23 mouse cellular contexts compared by ENCODE assay signal in genomic region chr15:15229926-15230325, GRCm38 (mm10).
DNase-seq lines count a peak whose midpoint lies in the region; ATAC-seq and TF ChIP-seq lines count a peak whose summit lies in the region.
"Had no signal": no experiment of that assay in that cellular context is flagged by ENCODE, and none has a peak within 500 bp of the region (broad histone marks: within the 10 kb centered on the region; RNA-seq: fewer than 3 reads in every experiment).

No protein-coding gene starts in this region.

- peak; percentile 53 for TF ChIP-seq CTCF in kidney, postnatal 0 days (IDR thresholded peaks at IDR 0.05; ENCODE audit: low read depth)
- TF ChIP-seq CTCF in MEL (IDR thresholded peaks at IDR 0.05 in 2 of 3, conservative IDR thresholded peaks at IDR 0.05 in 1 of 3; ENCODE audit: control insufficient read depth in 1 of 3, insufficient read depth in 1 of 3, low read depth in 2 of 3, low read length in 3 of 3, poor library complexity in 1 of 3, severe bottlenecking in 1 of 3): peak; percentile 31 to 84 (median 31); a peak in 5 of 6 replicates

- ATAC-seq in forebrain, embryonic 14.5 days: no peak
- ATAC-seq in forebrain, embryonic 16.5 days: no peak
- ATAC-seq in kidney, postnatal 0 days (replicated peaks; ENCODE audit: low FRiP score, low read depth): no peak
- ATAC-seq: activated CD4-positive, CD25-positive, alpha-beta regulatory T cell, adult 4 months; forebrain, embryonic 13.5 days had no signal

- peak; percentile 10 for DNase-seq in forebrain, embryonic 14.5 days (ENCODE audit: low spot score)
- peak; percentile 33 for DNase-seq in kidney, postnatal 0 days (ENCODE audit: low spot score)
- no peak for DNase-seq in kidney, postnatal 36 days
- DNase-seq in 3T3-L1 (ENCODE audit: low read depth, low spot score): peak; percentile 19
- DNase-seq in MEL (ENCODE audit: low read depth, low spot score): peak; percentile 66
- no peak for DNase-seq in cerebellum, postnatal 4 days (ENCODE audit: low spot score in 2 of 2)
- DNase-seq in spleen, postnatal 36 days (ENCODE audit: low spot score in 2 of 2): no peak
- DNase-seq: adrenal gland, postnatal 10 days; cerebellum, adult 18-20 months; cerebellum, postnatal 25 days; kidney, adult 8-10 months; kidney, postnatal 25 days; right cerebral cortex, postnatal 25 days had no signal

- H3K27me3 ChIP-seq in forebrain, embryonic 14.5 days (replicated peaks; ENCODE audit: control insufficient read depth, insufficient read depth, low read length): no peaks in the 10 kb centered on the region
- H3K27me3 ChIP-seq in forebrain, embryonic 16.5 days (replicated peaks; ENCODE audit: control insufficient read depth, insufficient read depth, low read length): no peaks in the 10 kb centered on the region
- no peaks in the 10 kb centered on the region for H3K27me3 ChIP-seq in kidney, postnatal 0 days (ENCODE audit: insufficient read depth, low read length)
- H3K27me3 ChIP-seq in MEL (ENCODE audit: control insufficient read depth in 1 of 2, insufficient read depth in 2 of 2, low read length in 2 of 2): no peaks in the 10 kb centered on the region
- H3K27me3 ChIP-seq: forebrain, embryonic 13.5 days; heart, embryonic 12.5 days; limb, embryonic 13.5 days; midbrain, embryonic 12.5 days; stomach, embryonic 15.5 days had no signal

- TF ChIP-seq RAD21 in MEL (IDR thresholded peaks at IDR 0.05; ENCODE audit: low read depth, low read length): peak; percentile 99

- H3K36me3 ChIP-seq in forebrain, embryonic 14.5 days (ENCODE audit: control insufficient read depth, insufficient read depth, low read length): no peaks in the 10 kb centered on the region
- H3K36me3 ChIP-seq in forebrain, embryonic 16.5 days (ENCODE audit: control insufficient read depth, insufficient read depth): no peaks in the 10 kb centered on the region
- H3K36me3 ChIP-seq in kidney, postnatal 0 days (ENCODE audit: insufficient read depth, low read length): no peaks in the 10 kb centered on the region
- peaks cover 0 to 4% of the 10 kb centered on the region in 2 experiments; a peak in 2 of 4 replicates for H3K36me3 ChIP-seq in MEL (ENCODE audit: control insufficient read depth in 1 of 2, insufficient read depth in 2 of 2, low read length in 2 of 2)
- H3K36me3 ChIP-seq: heart, embryonic 12.5 days; limb, embryonic 13.5 days; midbrain, embryonic 12.5 days; stomach, embryonic 15.5 days had no signal

- no peaks in the 10 kb centered on the region for H3K9me3 ChIP-seq in forebrain, embryonic 14.5 days (replicated peaks; ENCODE audit: control insufficient read depth, low read length)
- no peaks in the 10 kb centered on the region for H3K9me3 ChIP-seq in forebrain, embryonic 16.5 days (ENCODE audit: control insufficient read depth, low read length)
- no peaks in the 10 kb centered on the region for H3K9me3 ChIP-seq in kidney, postnatal 0 days (replicated peaks; ENCODE audit: low read length)
- H3K9me3 ChIP-seq in MEL (replicated peaks; ENCODE audit: insufficient read depth, low read length): no peaks in the 10 kb centered on the region
- H3K9me3 ChIP-seq: forebrain, embryonic 13.5 days; heart, embryonic 12.5 days; limb, embryonic 13.5 days; midbrain, embryonic 12.5 days; stomach, embryonic 15.5 days had no signal

- no peak overlapping the region for H3K27ac ChIP-seq in forebrain, embryonic 14.5 days (ENCODE audit: low read depth, low read length)
- no peak overlapping the region for H3K27ac ChIP-seq in forebrain, embryonic 16.5 days (ENCODE audit: low read length)
- no peak overlapping the region for H3K27ac ChIP-seq in kidney, postnatal 0 days
- no peak overlapping the region for H3K27ac ChIP-seq in MEL (ENCODE audit: control insufficient read depth, low read depth, low read length)
- H3K27ac ChIP-seq: forebrain, embryonic 13.5 days; limb, embryonic 13.5 days; liver, embryonic 14.5 days; midbrain, embryonic 12.5 days; stomach, embryonic 15.5 days had no signal

- H3K9ac ChIP-seq in forebrain, embryonic 14.5 days (ENCODE audit: low read length): no peak overlapping the region
- no peak overlapping the region for H3K9ac ChIP-seq in forebrain, embryonic 16.5 days (replicated peaks; ENCODE audit: low read depth, low read length)
- H3K9ac ChIP-seq in kidney, postnatal 0 days (ENCODE audit: low read depth, low read length): no peak overlapping the region
- H3K9ac ChIP-seq in MEL (ENCODE audit: control insufficient read depth, low read depth, low read length, poor library complexity, severe bottlenecking): no peak overlapping the region
- H3K9ac ChIP-seq: forebrain, embryonic 13.5 days; heart, embryonic 12.5 days; limb, embryonic 13.5 days; liver, embryonic 14.5 days; midbrain, embryonic 12.5 days; stomach, embryonic 15.5 days had no signal

- H3K4me2 ChIP-seq in forebrain, embryonic 14.5 days (ENCODE audit: low read length): no peak overlapping the region
- H3K4me2 ChIP-seq in forebrain, embryonic 16.5 days (ENCODE audit: low read length): no peak overlapping the region
- no peak overlapping the region for H3K4me2 ChIP-seq in kidney, postnatal 0 days (ENCODE audit: low read length)
- H3K4me2 ChIP-seq: forebrain, embryonic 13.5 days; heart, embryonic 12.5 days; limb, embryonic 13.5 days; midbrain, embryonic 12.5 days; stomach, embryonic 15.5 days had no signal

- WGBS in forebrain, embryonic 14.5 days: 81% methylated on average over 3 of the region's 3 CpGs
- WGBS in forebrain, embryonic 16.5 days: 77% methylated on average over 3 of the region's 3 CpGs
- 61% methylated on average over 3 of the region's 3 CpGs for WGBS in kidney, postnatal 0 days

- H3K4me3 ChIP-seq in forebrain, embryonic 14.5 days (ENCODE audit: low read depth, low read length): no peak overlapping the region
- H3K4me3 ChIP-seq in forebrain, embryonic 16.5 days (replicated peaks; ENCODE audit: low read length): no peak overlapping the region
- no peak overlapping the region for H3K4me3 ChIP-seq in kidney, postnatal 0 days (replicated peaks; ENCODE audit: low read depth, low read length)
- peak overlapping the region in 1 of 2 experiments; percentile 30; a peak in 1 of 4 replicates for H3K4me3 ChIP-seq in MEL (ENCODE audit: control insufficient read depth in 1 of 2, insufficient read depth in 1 of 2, low read depth in 2 of 2, low read length in 2 of 2)
- H3K4me3 ChIP-seq: erythroblast, embryonic 14.5 days; forebrain, embryonic 13.5 days; heart, embryonic 12.5 days; limb, embryonic 13.5 days; midbrain, embryonic 12.5 days; myocyte; stomach, embryonic 15.5 days had no signal

- no peaks in the 10 kb centered on the region for H3K4me1 ChIP-seq in forebrain, embryonic 14.5 days (ENCODE audit: control insufficient read depth, insufficient read depth, low read length)
- H3K4me1 ChIP-seq in forebrain, embryonic 16.5 days (replicated peaks; ENCODE audit: control insufficient read depth, insufficient read depth, low read length): no peaks in the 10 kb centered on the region
- no peaks in the 10 kb centered on the region for H3K4me1 ChIP-seq in kidney, postnatal 0 days (replicated peaks; ENCODE audit: insufficient read depth, low read length)
- H3K4me1 ChIP-seq in MEL (ENCODE audit: control insufficient read depth in 1 of 2, insufficient read depth in 2 of 2, low read length in 2 of 2): peaks cover 0 to 2% of the 10 kb centered on the region in 2 experiments; a peak in 1 of 4 replicates
- H3K4me1 ChIP-seq: forebrain, embryonic 13.5 days; heart, embryonic 12.5 days; limb, embryonic 13.5 days; midbrain, embryonic 12.5 days; stomach, embryonic 15.5 days had no signal

- TF ChIP-seq EP300 in MEL (IDR thresholded peaks at IDR 0.05; ENCODE audit: low read depth in 1 of 2, low read length in 2 of 2): no peak

- no peaks in the 10 kb centered on the region for H3K79me2 ChIP-seq in MEL (ENCODE audit: control insufficient read depth, insufficient read depth, low read length, poor library complexity)

- TF ChIP-seq POLR2A in MEL (IDR thresholded peaks at IDR 0.05; ENCODE audit: control insufficient read depth in 1 of 2, insufficient read depth in 1 of 2, low read depth in 1 of 2, low read length in 2 of 2, poor library complexity in 1 of 2): no peak

TF ChIP-seq in MEL, 35 proteins besides CTCF, POLR2A, EP300 and RAD21:
- TF ChIP-seq SMC3 (IDR thresholded peaks at IDR 0.05; ENCODE audit: low read depth, low read length) (peak; percentile 81), MYB (IDR thresholded peaks at IDR 0.05; ENCODE audit: low read depth, low read length) (no peak), NELFE (IDR thresholded peaks at IDR 0.05; ENCODE audit: low read depth, low read length) (no peak), ZC3H11A (IDR thresholded peaks at IDR 0.05; ENCODE audit: low read depth, low read length) (peak; percentile 89), UBTF (IDR thresholded peaks at IDR 0.05; ENCODE audit: borderline replicate concordance, insufficient read depth, low read depth, low read length) (no peak), HCFC1 (IDR thresholded peaks at IDR 0.05; ENCODE audit: low read depth, low read length) (no peak), MEF2A (IDR thresholded peaks at IDR 0.05; ENCODE audit: extremely low read depth, insufficient replicate concordance, low read depth, low read length, poor library complexity, severe bottlenecking) (no peak), NRF1 (IDR thresholded peaks at IDR 0.05; ENCODE audit: insufficient read depth, low read depth, low read length, poor library complexity, severe bottlenecking) (no peak), ZMIZ1 (IDR thresholded peaks at IDR 0.05; ENCODE audit: low read depth, low read length) (no peak)
TF ChIP-seq in MEL: peak in this region for 2.

Comparison
In these comparisons a context has a peak if more than half of its experiments do, and no peak if none do; other contexts are left out.
1. DNase-seq: peak in forebrain, embryonic 14.5 days (single experiment), kidney, postnatal 0 days (single experiment), 3T3-L1 (single experiment) and MEL (single experiment); none in kidney, postnatal 36 days (0 of 2), cerebellum, postnatal 4 days (0 of 2) and spleen, postnatal 36 days (0 of 2).